Mouse (Mus musculus): ENCODE measurements around the gene Pacsin3.
"Not testable (repeated sequence)": the region's sequence is repeated elsewhere in the genome, so short reads cannot be mapped to it uniquely, and the experiment has no call there.

The Pacsin3 gene

GRCm38 (mm10) chr2:91255661-91256150 lies at the start of gene Pacsin3:
Gene Pacsin3, plus strand, starts transcription at chr2:91255954.
- peak; percentile 32 for DNase-seq

GRCm38 (mm10) chr2:91206254-91206775 lies 49.4 kb upstream of the Pacsin3 start:
- no peak for DNase-seq

- DNase-seq = no peak
These were observed 42.4 kb upstream of the Pacsin3 start for GRCm38 (mm10) chr2:91213311-91213710.

GRCm38 (mm10) chr2:91217032-91217431 lies 38.7 kb upstream of the Pacsin3 start:
- no peak for DNase-seq

- no peak for DNase-seq
These were observed 35.3 kb upstream of the Pacsin3 start for GRCm38 (mm10) chr2:91220501-91220900.

- no peak for DNase-seq
These were observed 32.1 kb upstream of the Pacsin3 start for GRCm38 (mm10) chr2:91223614-91224013.

- no peak for DNase-seq
These were observed 26.0 kb upstream of the Pacsin3 start for GRCm38 (mm10) chr2:91229735-91230134.

GRCm38 (mm10) chr2:91236601-91237510 lies 18.9 kb upstream of the Pacsin3 start, which contains the start of gene Ddb2:
Gene Ddb2, minus strand, starts transcription at chr2:91236982.
- peak; percentile 96 for DNase-seq

- not testable (repeated sequence) for DNase-seq
These were observed 18.2 kb upstream of the Pacsin3 start for GRCm38 (mm10) chr2:91237511-91238080.

GRCm38 (mm10) chr2:91242547-91242946 lies 13.2 kb upstream of the Pacsin3 start:
- no peak for DNase-seq

GRCm38 (mm10) chr2:91243416-91243815 lies 12.3 kb upstream of the Pacsin3 start:
- no peak for DNase-seq

GRCm38 (mm10) chr2:91244557-91245228 lies 11.1 kb upstream of the Pacsin3 start:
- no peak for DNase-seq

- DNase-seq = no peak
These were observed 7.4 kb upstream of the Pacsin3 start for GRCm38 (mm10) chr2:91248366-91248765.

GRCm38 (mm10) chr2:91252001-91252400 lies 3.8 kb upstream of the Pacsin3 start:
- DNase-seq = no peak

GRCm38 (mm10) chr2:91252512-91252911 lies 3.2 kb upstream of the Pacsin3 start:
- DNase-seq = no peak

GRCm38 (mm10) chr2:91254725-91255380 lies 901 bp upstream of the Pacsin3 start:
- DNase-seq = no peak

- DNase-seq = peak; percentile 42
These were observed 737 bp downstream of the Pacsin3 start for GRCm38 (mm10) chr2:91256256-91257125.

- DNase-seq = no peak
These were observed 1.6 kb downstream of the Pacsin3 start for GRCm38 (mm10) chr2:91257126-91257980.

- peak; percentile 44 for DNase-seq
These were observed 2.3 kb downstream of the Pacsin3 start for GRCm38 (mm10) chr2:91258054-91258453.

GRCm38 (mm10) chr2:91258830-91259229 lies 3.1 kb downstream of the Pacsin3 start:
- DNase-seq = no peak

GRCm38 (mm10) chr2:91259493-91259892 lies 3.7 kb downstream of the Pacsin3 start:
- no peak for DNase-seq
